Mouse (Mus musculus): Measurements from ENCODE around the gene Gtpbp1. TPM values are rescaled to one million over a fixed set of nuclear protein-coding genes. Genes with fewer than 3 reads are reported as not detected.

Gene Gtpbp1
- total RNA-seq, 2 experiments from 2014 or later = 28.8 to 30.2 TPM

DNA sequence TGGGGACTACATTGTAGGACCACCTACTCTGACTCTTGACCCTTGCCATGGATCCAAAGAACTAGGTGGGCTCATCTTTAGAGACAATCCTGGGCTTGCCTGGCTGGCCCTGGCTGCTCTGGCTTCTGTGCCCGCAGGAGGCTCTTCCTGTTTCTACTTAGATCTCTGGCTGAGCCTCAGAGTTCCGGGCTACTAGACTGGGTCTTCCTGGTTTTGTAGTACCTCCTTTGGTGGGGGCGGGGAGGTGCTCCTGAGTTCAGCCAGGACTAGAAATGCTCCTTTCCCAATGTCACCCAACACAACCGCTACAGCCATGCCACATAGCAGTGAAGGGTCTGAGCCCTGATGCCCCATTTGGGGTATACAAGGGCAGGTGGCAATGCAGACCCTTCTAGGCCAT is 30.2 kb downstream of the Gtpbp1 start:
- no peak for DNase-seq (ENCODE audit: low spot score in 2 of 2)

DNA sequence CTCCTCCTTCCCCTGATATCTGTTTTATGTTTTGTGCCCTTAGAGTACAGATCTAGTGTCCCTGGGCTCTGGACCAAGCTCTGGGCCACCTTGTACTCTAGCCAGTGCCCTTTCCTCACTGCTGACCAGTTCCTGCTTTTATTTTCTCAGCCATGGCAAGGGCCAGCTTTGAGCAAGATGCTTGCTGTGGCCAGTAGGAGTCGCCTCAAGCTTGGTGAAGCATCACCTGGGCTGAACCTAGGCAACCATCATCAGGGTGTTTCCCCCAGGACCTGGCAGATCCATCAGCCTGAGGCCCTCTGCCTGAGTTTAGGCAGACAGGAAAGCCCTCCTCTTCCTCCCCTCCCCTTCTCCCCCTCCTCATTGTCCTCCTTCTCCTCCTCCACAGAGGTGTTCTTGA is 32.8 kb downstream of the Gtpbp1 start:
- DNase-seq (ENCODE audit: low spot score in 2 of 2) = no peak

DNA sequence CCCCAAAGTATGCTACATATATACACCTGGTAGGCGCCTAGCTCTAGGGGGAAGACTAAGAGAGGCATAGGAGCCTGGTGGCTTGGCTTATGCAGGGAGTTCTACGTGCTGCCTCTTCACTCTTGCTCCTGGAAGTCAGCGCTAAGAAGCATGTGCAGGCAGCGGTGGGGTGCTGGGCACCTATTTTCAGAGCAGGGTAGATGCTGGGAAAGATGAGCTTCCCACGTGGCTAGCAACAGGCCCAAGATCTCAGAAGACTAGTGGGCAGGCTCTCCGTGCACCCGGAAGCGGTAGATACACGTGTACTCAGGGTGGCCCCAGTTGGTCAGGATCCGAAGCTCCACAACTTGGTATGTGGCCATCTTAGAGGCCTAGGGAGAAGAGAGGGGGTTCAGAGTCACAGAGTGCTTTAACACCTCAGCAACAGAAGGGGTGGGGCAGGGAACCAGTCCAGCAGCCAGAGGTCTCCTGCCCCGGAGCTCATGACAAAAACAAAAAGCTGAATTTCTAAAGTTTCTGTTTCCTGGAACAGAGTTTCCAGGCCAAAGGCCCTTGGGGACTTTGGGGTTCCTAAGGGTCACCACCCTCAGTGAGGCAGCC is 34.6 kb downstream of the Gtpbp1 start:
- DNase-seq (ENCODE audit: low spot score in 2 of 2) = no peak

DNA sequence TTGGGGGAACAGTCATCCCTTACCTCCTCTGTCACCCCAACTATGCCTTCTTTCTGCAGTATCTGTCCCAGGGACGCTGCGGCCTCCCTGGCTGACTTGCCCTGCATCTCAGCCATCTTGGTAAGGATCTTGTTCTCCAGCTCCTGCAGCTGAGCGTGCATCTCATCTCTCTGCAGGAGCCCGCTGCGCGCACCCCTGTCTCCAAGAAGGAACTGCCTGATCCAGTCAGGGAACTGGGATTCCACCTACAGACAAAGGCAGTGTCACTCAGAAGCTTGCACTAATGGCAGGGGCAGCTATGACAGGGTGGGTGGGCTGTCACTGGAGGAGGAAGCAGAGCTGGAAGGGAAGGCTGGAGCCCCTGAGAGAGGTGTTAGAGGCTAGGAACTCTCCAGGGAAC is 37.2 kb downstream of the Gtpbp1 start:
- no peak for DNase-seq (ENCODE audit: low spot score in 2 of 2)

DNA sequence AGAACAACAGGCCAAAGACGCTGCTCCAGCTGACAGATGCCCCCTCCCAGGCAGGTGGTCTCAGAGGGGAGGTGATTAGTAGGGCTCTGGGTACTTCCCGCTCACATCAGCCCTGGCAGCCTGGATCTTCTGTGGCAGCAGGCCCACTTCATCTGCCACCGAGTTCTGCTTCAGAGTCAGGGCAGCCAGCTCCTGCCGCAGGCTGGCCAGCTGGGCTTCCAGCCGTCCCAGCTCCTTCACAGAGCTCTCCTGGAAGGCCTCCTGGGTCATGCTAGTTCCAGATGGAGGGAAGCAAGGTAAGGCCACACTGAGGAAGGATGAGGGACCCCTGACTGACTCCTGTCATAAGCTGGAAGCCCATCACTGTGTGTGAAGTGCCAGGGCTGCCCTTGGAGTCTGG is 37.7 kb downstream of the Gtpbp1 start:
- DNase-seq (ENCODE audit: low spot score in 2 of 2) = no peak

DNA sequence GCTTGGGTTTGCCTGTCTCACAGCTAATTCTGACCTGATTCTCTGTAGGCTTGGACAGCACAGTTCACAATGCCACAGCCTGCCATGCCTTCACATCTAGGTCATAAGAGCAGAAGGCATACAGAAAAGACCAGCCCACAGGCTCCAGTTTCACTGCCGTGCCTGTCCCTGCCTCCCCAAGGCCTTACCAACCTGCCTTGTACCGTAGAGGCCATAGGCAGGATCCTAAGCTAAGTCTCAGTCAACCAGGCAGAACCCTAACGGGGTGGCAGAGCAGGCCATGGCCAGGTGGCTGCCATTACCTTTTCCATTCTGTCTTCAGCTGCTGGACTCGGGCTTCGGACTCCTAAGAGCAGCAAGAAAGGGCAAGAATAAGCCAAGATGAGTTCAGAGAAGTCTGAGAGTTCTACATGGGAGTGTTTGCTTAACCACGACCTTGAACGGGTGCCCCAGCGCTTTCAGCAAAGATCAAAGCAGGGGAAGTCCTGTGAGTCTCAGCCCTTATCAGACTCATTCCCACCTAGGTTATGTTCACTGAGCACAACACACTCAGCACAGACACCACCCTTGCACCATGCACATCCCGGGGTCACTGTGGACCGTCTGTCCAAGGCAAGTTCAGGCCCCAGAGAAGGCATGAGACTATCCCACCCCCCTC is 38.2 kb downstream of the Gtpbp1 start:
- DNase-seq (ENCODE audit: low spot score in 2 of 2) = no peak

- DNase-seq (ENCODE audit: low spot score in 2 of 2) = no peak
Measured at GRCm38 (mm10) chr15:79731554-79731953, 40.9 kb downstream of the Gtpbp1 start.

DNA sequence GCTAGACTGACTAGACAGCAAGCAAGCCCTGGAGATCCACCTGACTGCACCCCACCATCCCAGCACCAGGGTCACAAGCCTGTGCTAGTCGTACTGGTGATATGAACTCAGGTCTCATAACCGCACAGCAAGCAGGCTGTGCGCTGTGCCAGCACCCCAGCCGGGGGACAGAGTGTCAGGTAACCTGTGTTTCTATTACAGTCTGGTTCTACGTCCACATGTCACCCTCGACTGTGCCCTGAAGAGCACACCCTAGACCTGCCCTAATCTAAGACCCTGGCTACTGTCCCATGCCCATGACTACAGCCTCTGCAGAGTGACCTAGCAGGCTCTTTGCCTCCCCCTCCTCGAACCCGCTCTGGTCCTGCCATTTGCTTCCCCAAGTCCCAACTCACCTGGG is 42.5 kb downstream of the Gtpbp1 start:
- no peak for DNase-seq (ENCODE audit: low spot score in 2 of 2)

- no peak for DNase-seq (ENCODE audit: low spot score in 2 of 2)
Measured at GRCm38 (mm10) chr15:79733640-79734039, 43.0 kb downstream of the Gtpbp1 start.

- DNase-seq (ENCODE audit: low spot score in 2 of 2) = no peak
Measured at GRCm38 (mm10) chr15:79734311-79734710, 43.7 kb downstream of the Gtpbp1 start.

DNA sequence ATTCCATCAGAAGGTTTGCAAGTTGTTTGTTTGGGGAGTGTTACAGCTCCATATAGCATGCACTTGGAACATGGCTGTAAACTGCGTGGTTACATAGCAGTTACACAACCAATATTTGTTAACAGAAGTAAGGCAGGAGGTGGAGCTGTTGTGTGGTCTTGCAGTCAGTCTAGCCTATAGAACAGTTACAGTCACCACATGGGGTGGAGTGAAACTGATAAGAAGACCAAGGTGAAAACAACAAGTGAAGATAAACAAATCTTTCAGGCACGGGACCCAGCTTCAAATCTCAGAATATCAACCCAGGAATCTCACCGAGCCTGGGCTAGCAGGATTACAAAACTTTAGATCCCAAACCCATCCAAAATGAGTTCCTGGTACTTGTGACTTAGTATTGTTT is 50.1 kb downstream of the Gtpbp1 start:
- DNase-seq (ENCODE audit: low spot score in 2 of 2) = no peak

GRCm38 (mm10) chr15:79741173-79741858 is 50.7 kb downstream of the Gtpbp1 start:
- no peak for DNase-seq (ENCODE audit: low spot score in 2 of 2)

- peak; percentile 85 to 90 for DNase-seq (ENCODE audit: low spot score in 2 of 2)
Measured at GRCm38 (mm10) chr15:79741921-79742705, 51.5 kb downstream of the Gtpbp1 start, which contains the start of gene Sun2. Gene Sun2, minus strand, starts transcription at chr15:79742536.

- no peak for DNase-seq (ENCODE audit: low spot score in 2 of 2)
Measured at GRCm38 (mm10) chr15:79742706-79743023, 52.0 kb downstream of the Gtpbp1 start.

GRCm38 (mm10) chr15:79744001-79744400 is 53.4 kb downstream of the Gtpbp1 start:
- DNase-seq (ENCODE audit: low spot score in 2 of 2) = no peak

- no peak for DNase-seq (ENCODE audit: low spot score in 2 of 2)
Measured at GRCm38 (mm10) chr15:79744742-79745141, 54.1 kb downstream of the Gtpbp1 start.

GRCm38 (mm10) chr15:79745312-79745711 is 54.7 kb downstream of the Gtpbp1 start:
- DNase-seq (ENCODE audit: low spot score in 2 of 2) = no peak

GRCm38 (mm10) chr15:79745883-79746282 is 55.2 kb downstream of the Gtpbp1 start:
- DNase-seq (ENCODE audit: low spot score in 2 of 2) = no peak

DNA sequence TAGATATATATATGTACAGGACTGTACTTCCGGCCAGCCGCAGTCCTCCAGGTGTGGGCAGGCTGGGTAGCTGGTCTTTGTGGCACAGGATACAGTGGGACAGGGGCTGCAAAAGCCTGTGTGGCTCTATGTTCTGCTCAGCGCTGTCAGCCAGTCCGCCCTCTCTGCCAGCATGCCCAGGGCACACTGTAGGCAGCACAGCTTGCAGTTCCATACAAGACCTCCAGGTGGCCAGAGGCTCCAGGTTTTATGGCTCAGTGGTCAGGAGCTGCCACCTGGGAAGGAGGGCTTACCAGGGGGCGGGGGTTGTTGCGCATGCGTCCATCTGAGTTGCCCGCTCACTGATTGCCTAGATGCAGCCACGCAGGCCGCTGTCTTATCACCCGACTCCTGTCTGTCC is 57.4 kb downstream of the Gtpbp1 start:
- no peak for DNase-seq (ENCODE audit: low spot score in 2 of 2)

- DNase-seq (ENCODE audit: low spot score in 2 of 2) = no peak
Measured at GRCm38 (mm10) chr15:79749162-79749561, 58.5 kb downstream of the Gtpbp1 start.

GRCm38 (mm10) chr15:79750266-79750665 is 59.6 kb downstream of the Gtpbp1 start:
- DNase-seq (ENCODE audit: low spot score in 2 of 2) = no peak

- DNase-seq (ENCODE audit: low spot score in 2 of 2) = no peak
Measured at GRCm38 (mm10) chr15:79751772-79752171, 61.1 kb downstream of the Gtpbp1 start.

Measured in adrenal gland, adult 18-20 months (tissue).